Mouse (Mus musculus) activated CD4-positive, CD25-positive, alpha-beta regulatory T cell, adult 4 months (primary cell): ENCODE data around the gene Cldn17. TPM values are rescaled to one million over a fixed set of nuclear protein-coding genes. Genes with fewer than 3 reads are reported as not detected.

Experiments
- ATAC-seq: one replicate; pipeline ENCODE4 v1.8.0; 2017
- polyA plus RNA-seq, 2 experiments: library from polyadenylated mRNA; unstranded; fragments of 100-300 nt; shearing (Covaris generic); gene quantifications; one replicate each; pipeline ENCODE4 v1.2.1; 2017

The Cldn17 gene
- polyA plus RNA-seq, result not detected

- ATAC-seq, result no peak
These were observed at the start of gene Cldn17 for GRCm38 (mm10) chr16:88506878-88507277. Gene Cldn17 (minus strand): TSS chr16:88506978.

GRCm38 (mm10) chr16:88542488-88542887 lies 35.7 kb upstream of the Cldn17 start:
- ATAC-seq, result no peak

- ATAC-seq, result no peak
These were observed 33.2 kb upstream of the Cldn17 start for GRCm38 (mm10) chr16:88539841-88540487.

- no peak for ATAC-seq
These were observed 4.6 kb upstream of the Cldn17 start for GRCm38 (mm10) chr16:88511348-88511747.

GRCm38 (mm10) chr16:88508150-88508549 lies 1.4 kb upstream of the Cldn17 start:
- ATAC-seq, result no peak

GRCm38 (mm10) chr16:88506338-88506737 lies 440 bp downstream of the Cldn17 start:
- no peak for ATAC-seq

- ATAC-seq, result no peak
These were observed 18.7 kb downstream of the Cldn17 start for GRCm38 (mm10) chr16:88488096-88488495.

- no peak for ATAC-seq
These were observed 26.6 kb downstream of the Cldn17 start for GRCm38 (mm10) chr16:88480011-88480774.

GRCm38 (mm10) chr16:88463235-88463634 lies 43.5 kb downstream of the Cldn17 start:
- ATAC-seq, result no peak

Other genes starting within 250 kb of the Cldn17 start
- not detected for gene Grik1, start 216.7 kb downstream of the Cldn17 start, polyA plus RNA-seq
- not detected for gene Cldn8, start 56.2 kb upstream of the Cldn17 start, polyA plus RNA-seq
- not detected for gene Krtap24-1, start 105.3 kb upstream of the Cldn17 start, polyA plus RNA-seq
- gene 2310079G19Rik, start 120.7 kb upstream of the Cldn17 start, polyA plus RNA-seq, result not detected
- not detected for gene Krtap26-1, start 140.8 kb upstream of the Cldn17 start, polyA plus RNA-seq
- not detected for gene Krtap27-1, start 164.7 kb upstream of the Cldn17 start, polyA plus RNA-seq
- not detected for gene 2310061N02Rik, start 201.0 kb upstream of the Cldn17 start, polyA plus RNA-seq
- gene Krtap13-1, start 221.9 kb upstream of the Cldn17 start, polyA plus RNA-seq, result under 1 TPM in 1 of 2 experiments, not detected in 1; 0.77 TPM
- gene Krtap13, start 244.7 kb upstream of the Cldn17 start, polyA plus RNA-seq, result not detected